Mouse (Mus musculus) bone marrow macrophage, adult 2 months (primary cell): ENCODE measurements around the gene Sugct.

ENCODE experiments used
- CTCF ChIP-seq: IDR thresholded peaks from 2 replicates; pipeline ENCODE4 v1.5.1; 2012; ENCODE audit warnings: low read depth, mild to moderate bottlenecking, low read length, moderate library complexity
- POLR2A ChIP-seq: IDR thresholded peaks from 2 replicates; pipeline ENCODE4 v1.6.1; 2012; ENCODE audit warnings: mild to moderate bottlenecking, low read depth, low read length, borderline replicate concordance

DNA sequence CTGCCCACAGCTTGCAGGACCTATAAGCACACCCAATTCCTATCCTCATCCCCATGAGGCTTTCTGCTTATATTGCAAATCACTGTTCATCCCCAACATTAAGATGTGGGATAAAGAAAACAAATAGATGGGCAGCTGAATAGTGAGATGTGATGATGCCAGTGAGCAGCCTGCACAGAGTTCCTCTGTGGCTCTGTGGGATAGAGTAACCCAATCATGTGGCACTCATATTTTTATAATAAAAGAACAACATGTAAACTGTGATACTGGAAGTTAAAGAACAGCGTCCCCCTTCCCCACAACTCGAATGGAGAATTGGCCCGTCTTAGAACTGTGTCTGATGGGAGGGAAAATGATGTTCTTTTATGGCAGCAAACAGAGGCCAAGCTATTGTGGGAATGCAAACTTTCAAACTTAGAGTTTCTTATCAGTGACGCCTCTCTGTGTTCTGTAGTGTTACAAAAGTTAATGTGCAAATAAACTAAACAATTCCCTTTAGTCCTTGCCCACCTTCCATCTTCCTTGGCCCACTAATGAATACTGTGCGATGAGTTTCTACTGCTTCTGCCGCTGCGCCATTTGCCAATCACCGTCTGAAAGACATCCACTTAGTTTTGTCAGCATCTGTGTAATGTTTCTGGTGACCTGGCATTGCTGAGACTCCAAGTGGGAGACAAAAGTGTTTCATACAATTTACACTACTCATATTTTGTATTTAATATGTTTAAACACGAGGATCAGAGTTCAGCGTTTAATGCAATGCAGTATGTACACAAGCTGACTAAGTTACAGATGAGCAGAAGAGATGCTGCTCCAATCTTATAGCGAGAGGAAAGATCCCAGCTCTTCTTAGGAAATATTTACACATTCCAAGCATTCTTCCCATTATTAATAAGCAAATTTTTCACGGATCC, 756.5 kb downstream of the Sugct start:
- no peak for TF ChIP-seq POLR2A
- TF ChIP-seq CTCF, result no peak
